Mouse (Mus musculus) common myeloid progenitor, adult 5-6 weeks (primary cell): ENCODE results near the gene Epb41. TPM values are rescaled to one million over a fixed set of nuclear protein-coding genes. Genes with fewer than 3 reads are reported as not detected.

Experiments
- ATAC-seq: replicated peaks from 2 replicates; pipeline ENCODE4 v1.8.0; 2016; ENCODE audit warnings: low read depth, mild to moderate bottlenecking, moderate TSS enrichment, inconsistent platforms; ENCODE audit not compliant: poor library complexity, severe bottlenecking
- total RNA-seq: library from RNA; stranded (forward); fragments of 200-1000, 187-1606 nt; gene quantifications from 2 replicates; pipeline ENCODE4 v1.2.3, GENCODE M21; 2017

Gene Epb41
- total RNA-seq, 1 experiment from 2014 or later: 89.1 TPM

DNA sequence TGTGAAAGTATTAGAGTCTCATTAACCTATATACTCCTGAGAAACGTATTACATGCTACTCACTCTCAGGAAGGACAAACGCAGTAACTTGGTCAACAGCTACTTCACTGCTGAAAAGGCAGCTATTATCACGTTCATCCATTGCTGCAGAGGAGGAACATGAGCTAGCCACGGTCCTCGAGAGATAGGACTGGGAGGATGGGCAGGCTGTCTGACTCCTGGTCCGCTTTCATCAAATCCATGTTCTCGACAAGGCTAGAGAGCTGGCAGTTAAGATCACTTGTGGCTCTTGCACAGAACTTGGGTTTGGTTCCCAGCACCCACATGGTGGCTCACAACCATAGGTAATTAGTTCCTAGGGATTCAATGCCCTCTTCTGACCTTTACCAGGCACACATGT is 53.2 kb downstream of the Epb41 start:
- ATAC-seq: no peak

GRCm38 (mm10) chr4:132018547-132018946 is 56.6 kb downstream of the Epb41 start:
- ATAC-seq: no peak

DNA sequence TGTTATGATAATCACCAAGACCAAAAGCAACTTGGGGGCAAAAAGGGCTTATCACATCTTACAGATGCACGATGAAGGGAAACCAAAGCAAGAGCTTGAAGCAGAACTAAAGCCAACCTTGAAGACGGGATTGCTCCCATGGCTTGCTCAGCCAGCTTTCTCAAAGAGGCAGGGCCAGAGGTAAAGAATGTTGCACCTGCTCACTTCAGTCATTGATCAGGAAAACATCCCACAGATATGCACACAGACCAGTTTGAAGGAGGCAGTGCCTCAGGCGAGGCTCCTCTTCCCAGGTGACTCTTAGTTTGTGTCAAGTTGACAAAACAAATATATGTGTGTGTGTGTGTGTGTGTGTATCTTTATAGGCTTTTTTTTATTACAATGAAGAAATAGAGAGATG is 59.7 kb downstream of the Epb41 start:
- ATAC-seq: no peak

DNA sequence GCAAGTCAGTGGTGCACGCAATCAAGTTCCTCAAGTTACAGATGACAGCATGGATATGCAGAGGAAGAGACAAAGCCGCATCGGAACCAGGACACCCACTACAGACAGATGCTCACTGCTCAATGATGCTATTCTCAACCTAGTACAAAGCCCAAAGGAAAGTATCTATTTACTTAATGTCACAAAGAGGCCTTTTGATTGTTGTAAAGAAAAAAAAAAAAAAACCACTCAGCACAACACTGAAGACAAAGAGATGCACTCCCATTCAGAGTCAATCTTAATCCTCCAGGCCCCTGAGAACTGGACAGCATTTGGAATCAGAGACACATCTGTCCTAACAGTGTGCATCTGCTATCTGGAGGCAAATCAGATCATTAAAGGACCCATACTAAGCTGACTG is 63.5 kb downstream of the Epb41 start:
- ATAC-seq: no peak

DNA sequence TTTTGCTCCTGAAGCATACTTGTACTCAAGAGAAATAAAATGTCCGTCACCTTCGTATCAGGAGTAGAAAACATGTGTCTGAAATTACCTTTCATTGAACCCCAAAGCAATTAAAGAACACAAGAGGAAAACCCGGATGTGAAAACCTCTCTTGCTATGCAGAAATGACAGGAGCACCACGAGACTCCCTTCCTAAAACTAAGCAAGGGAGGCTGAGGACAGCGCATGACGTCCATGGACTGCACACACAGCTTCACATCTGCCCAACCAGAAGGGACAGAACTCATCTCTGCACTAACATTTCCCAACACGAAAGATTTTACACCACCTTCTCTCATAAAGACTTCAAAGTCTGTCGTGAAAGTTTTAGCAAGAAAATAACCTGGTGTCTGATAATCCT is 64.7 kb downstream of the Epb41 start:
- ATAC-seq: no peak

DNA sequence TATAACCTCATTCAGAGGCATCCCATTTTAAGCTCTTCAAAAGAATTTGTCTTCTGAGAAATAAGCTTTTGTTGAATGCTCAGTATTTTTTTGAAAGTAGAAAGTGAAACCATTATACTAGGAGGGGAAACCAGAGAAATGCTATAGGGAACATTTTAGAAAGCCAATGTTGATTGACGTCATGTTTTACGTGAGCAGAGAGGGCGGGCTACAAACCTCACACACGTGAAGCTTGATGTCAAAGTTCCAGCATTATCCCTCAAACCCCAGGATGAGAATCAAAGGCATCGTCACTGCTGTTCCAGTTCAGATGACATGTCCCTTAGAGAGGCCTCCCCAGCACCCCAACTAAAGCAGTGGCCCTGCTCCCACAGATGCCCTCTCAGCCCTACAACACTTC is 66.9 kb downstream of the Epb41 start:
- peak; percentile 69; the same call in 1 of the 2 replicates for ATAC-seq

DNA sequence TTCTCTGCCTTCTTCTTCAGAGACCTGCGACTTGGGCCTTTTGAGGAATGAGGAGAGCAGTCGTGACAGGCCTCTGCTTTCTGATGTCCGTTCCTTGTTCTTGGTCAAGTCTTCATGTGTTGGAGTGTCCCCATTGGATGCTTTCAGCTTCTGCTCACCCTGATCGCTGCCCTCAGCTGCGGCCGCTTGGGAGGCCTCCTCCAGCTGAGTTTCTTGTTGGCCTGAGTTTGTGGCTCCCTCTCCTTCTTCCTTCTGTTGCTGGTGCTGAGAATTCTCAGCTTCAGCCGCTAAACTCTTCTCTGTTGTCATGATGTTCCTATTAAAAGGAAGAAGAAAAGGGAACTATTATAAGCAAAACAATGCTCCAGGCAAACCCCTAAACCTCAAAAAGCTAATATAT is 68.0 kb downstream of the Epb41 start:
- ATAC-seq: no peak

DNA sequence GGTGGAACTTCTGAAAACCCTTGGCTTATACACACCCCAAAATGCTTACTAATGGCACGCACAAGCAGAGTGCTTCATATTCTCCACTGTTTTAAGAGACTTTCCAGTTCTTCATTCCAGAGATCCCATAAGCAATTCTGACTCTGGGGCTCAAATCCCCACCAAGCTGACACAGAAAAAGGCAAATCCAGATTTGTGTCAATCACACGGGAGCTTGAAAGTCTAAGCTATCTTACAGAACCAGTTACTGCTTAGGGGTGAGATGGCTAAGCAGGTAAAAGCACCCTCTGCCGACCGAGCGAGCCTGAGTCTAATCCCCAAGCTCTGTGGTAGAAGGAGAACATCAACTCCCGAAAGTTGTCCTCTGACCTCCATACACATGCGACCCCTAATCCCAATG is 76.5 kb downstream of the Epb41 start:
- ATAC-seq: no peak

GRCm38 (mm10) chr4:131997476-131997875 is 77.6 kb downstream of the Epb41 start:
- no peak for ATAC-seq

- no peak for ATAC-seq
Observed at GRCm38 (mm10) chr4:131996985-131997384, 78.1 kb downstream of the Epb41 start.

- no peak for ATAC-seq
Observed at GRCm38 (mm10) chr4:131993792-131994191, 81.3 kb downstream of the Epb41 start.

DNA sequence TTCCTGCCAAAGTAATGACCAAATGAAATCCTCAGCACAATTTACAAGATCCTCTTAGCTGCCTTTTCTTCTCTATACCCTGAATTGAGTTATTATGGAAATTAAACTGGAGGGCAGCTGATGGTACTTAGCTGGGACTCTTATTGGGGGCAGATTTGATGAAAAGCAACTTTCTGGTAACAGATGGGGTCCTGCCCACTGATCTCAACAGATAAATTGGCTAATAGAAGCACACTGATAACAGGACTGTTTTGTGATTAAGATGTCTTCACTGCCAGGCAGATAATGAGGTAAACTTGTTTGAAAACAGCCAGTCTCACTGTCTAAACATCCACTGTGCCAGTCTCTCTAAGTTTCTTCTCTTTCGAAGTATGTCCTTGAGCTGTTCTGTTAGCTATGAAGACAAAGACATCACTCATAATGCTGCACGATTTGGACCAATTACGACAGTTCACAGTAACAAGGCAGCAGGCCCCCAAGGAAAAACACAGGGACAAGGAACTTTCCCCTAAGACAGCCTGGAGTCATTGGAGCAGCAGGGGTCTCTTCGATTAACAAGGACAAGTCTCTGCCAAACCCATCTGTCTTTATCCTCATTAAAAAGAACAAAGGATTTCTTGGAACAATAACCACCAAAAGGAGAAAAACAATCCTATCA is 92.1 kb downstream of the Epb41 start:
- ATAC-seq: no peak

GRCm38 (mm10) chr4:131981755-131982154 is 93.4 kb downstream of the Epb41 start:
- ATAC-seq: no peak

DNA sequence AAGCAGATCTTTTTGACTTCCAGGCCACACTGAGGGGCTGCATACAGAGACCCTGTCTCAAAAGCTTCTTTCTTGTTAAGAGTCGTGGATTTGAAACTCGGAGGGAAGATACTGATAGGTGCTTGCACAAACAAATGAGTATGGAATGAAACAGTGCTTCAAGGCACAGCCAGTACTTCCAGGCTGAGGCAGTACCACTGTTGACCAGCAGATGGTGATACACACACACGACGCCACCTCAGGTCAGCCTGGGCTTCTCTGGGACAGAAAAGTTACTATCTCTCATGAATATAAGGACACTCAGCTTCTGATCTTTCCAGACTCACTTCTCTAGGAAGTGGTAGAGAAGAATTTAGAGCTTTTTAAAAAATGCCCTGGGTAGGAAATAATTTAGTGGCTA is 97.9 kb downstream of the Epb41 start:
- peak; percentile 98 for ATAC-seq

GRCm38 (mm10) chr4:131970244-131970853 is 104.8 kb downstream of the Epb41 start:
- ATAC-seq: no peak

DNA sequence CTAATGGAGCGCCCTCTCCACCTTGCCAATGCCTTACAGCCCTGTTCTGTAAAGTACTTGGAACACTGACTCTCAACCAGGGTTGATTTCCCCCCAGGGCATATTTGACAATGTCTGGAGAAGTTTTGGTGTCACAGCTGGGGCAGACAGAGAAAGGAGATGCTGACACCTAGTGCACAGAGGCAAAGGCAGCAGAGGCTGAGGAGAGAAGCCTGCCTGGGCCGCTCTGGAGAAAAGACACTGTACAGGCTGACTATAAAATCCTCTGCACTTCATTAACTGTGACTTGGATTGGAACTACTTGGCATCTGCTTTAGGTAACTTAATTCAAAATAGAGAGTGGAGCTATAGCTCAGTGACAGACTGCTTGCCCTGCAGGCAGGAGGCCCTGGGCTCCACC is 106.2 kb downstream of the Epb41 start:
- ATAC-seq: no peak

DNA sequence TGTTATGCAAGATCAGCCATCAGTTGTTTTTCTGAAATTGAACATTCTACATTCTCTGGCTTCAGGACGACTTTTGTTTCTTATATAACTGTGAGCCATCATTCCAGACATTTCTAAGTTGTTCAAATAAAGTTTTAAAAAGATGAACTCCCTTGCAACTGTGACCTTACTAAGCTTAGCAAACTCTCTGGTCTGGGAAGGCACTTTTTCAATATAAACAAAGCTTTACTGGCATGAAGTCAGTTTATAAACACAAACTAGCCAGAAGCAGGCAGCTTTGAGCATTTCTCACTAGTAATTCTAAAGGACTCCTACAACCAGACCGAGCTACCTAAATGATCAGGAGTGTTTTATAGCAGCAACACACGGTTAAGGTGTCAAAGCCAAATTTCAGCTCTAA is 118.0 kb downstream of the Epb41 start:
- ATAC-seq: no peak

GRCm38 (mm10) chr4:131950657-131951056 is 124.5 kb downstream of the Epb41 start:
- no peak for ATAC-seq

DNA sequence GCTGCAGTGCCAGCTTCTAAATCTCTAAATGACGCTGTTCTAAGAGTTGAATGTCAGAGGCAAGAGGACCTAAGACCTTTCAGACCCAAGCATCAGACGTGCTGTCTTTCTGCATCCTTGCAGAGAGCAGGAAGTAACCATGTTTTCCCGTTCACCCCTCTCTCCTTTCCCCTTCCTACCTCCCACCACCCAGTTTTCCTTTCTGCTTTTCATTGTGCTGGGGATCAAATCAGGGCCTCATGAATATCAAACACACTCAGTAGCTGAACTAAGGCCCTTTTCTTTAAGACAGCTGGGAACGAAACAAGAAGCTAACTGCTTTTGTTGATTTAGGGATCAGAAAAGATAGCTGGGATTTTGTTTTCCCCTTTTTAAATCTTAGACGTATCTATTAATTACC is 125.2 kb downstream of the Epb41 start:
- no peak for ATAC-seq

GRCm38 (mm10) chr4:131947848-131948247 is 127.3 kb downstream of the Epb41 start:
- no peak for ATAC-seq

GRCm38 (mm10) chr4:131940846-131941245 is 134.3 kb downstream of the Epb41 start:
- ATAC-seq: no peak

GRCm38 (mm10) chr4:131939459-131939858 is 135.7 kb downstream of the Epb41 start:
- no peak for ATAC-seq
